Mouse (Mus musculus) urinary bladder, adult 18-20 months (tissue): ENCODE results near the gene Ppm1m.
"Not testable (repeated sequence)": the region's sequence is repeated elsewhere in the genome, so short reads cannot be mapped to it uniquely, and the experiment has no call there.

Experiments
- DNase-seq, 2 experiments: peaks; one replicate each; pipeline ENCODE4 v3.0.0; 2022; ENCODE audit warnings: low spot score in 2 of 2, mixed read lengths in 2 of 2

Gene Ppm1m

GRCm38 (mm10) chr9:106192998-106193397 lies 6.5 kb downstream of the Ppm1m start:
- DNase-seq = no peak

- no peak for DNase-seq
These were observed 7.5 kb downstream of the Ppm1m start for GRCm38 (mm10) chr9:106192024-106192423.

GRCm38 (mm10) chr9:106191355-106191754 lies 8.2 kb downstream of the Ppm1m start:
- DNase-seq = no peak

GRCm38 (mm10) chr9:106183996-106184395 lies 15.6 kb downstream of the Ppm1m start:
- no peak for DNase-seq

GRCm38 (mm10) chr9:106182146-106182545 lies 17.4 kb downstream of the Ppm1m start:
- DNase-seq = no peak

- DNase-seq = no peak
These were observed 19.6 kb downstream of the Ppm1m start for GRCm38 (mm10) chr9:106179964-106180363.

GRCm38 (mm10) chr9:106179454-106179853 lies 20.1 kb downstream of the Ppm1m start:
- DNase-seq = no peak

- DNase-seq = no peak
These were observed 21.7 kb downstream of the Ppm1m start for GRCm38 (mm10) chr9:106177799-106178198.

GRCm38 (mm10) chr9:106176769-106177168 lies 22.8 kb downstream of the Ppm1m start:
- no peak for DNase-seq

- DNase-seq = no peak
These were observed 23.9 kb downstream of the Ppm1m start for GRCm38 (mm10) chr9:106175552-106176200.

GRCm38 (mm10) chr9:106173363-106173762 lies 26.2 kb downstream of the Ppm1m start:
- no peak for DNase-seq

- DNase-seq = no peak
These were observed 27.0 kb downstream of the Ppm1m start for GRCm38 (mm10) chr9:106172527-106172926.

GRCm38 (mm10) chr9:106171346-106172158 lies 28.0 kb downstream of the Ppm1m start:
- DNase-seq = peak; percentile 30 to 53

GRCm38 (mm10) chr9:106170556-106171345 lies 28.8 kb downstream of the Ppm1m start, which contains the start of gene Wdr82:
Wdr82 (plus strand) TSS chr9:106170928.
- DNase-seq = peak; percentile 77 to 85

- no peak for DNase-seq
These were observed 29.6 kb downstream of the Ppm1m start for GRCm38 (mm10) chr9:106169917-106170316.

GRCm38 (mm10) chr9:106169006-106169405 lies 30.5 kb downstream of the Ppm1m start:
- not testable (repeated sequence) for DNase-seq

- no peak for DNase-seq
These were observed 31.8 kb downstream of the Ppm1m start for GRCm38 (mm10) chr9:106167703-106168102.

- DNase-seq = no peak
These were observed 32.3 kb downstream of the Ppm1m start for GRCm38 (mm10) chr9:106167241-106167640.

GRCm38 (mm10) chr9:106166709-106167108 lies 32.8 kb downstream of the Ppm1m start:
- DNase-seq = no peak

GRCm38 (mm10) chr9:106160426-106160825 lies 39.1 kb downstream of the Ppm1m start:
- DNase-seq = no peak

GRCm38 (mm10) chr9:106159784-106160301 lies 39.7 kb downstream of the Ppm1m start:
- DNase-seq = peak; percentile 92 to 95

- DNase-seq = no peak
These were observed 40.3 kb downstream of the Ppm1m start for GRCm38 (mm10) chr9:106159237-106159636.
